Mouse (Mus musculus) neural tube, embryonic 14.5 days (tissue): ENCODE measurements at regions not wholly inside any gene's neighbourhood (a gene's known extent, or its start where the extent isn't known, plus 50 kb on each side); places are given as distances from the start of the nearest gene placed in this dataset.
"Not testable (repeated sequence)": the region's sequence is repeated elsewhere in the genome, so short reads cannot be mapped to it uniquely, and the experiment has no call there.

ENCODE experiments used
- ATAC-seq: fragments of 200-750 bp; cut with Nextera tagmentation; 2 replicates; pipeline ENCODE4 v1.8.0; 2017; ENCODE audit warnings: low read depth, mild to moderate bottlenecking, moderate TSS enrichment, moderate library complexity
- H3K27ac ChIP-seq: fragments of 300-500 bp; sonication (generic); 2 replicates; pipeline ENCODE4 v1.5.1; 2014; ENCODE audit warnings: low read depth, mild to moderate bottlenecking, control low read depth, low read length, moderate library complexity, mixed read lengths
- H3K27me3 ChIP-seq: fragments of 300-500 bp; sonication (generic); 2 replicates; pipeline ENCODE4 v1.6.1; 2014; ENCODE audit warnings: low read length; ENCODE audit not compliant: control insufficient read depth, insufficient read depth
- H3K36me3 ChIP-seq: fragments of 300-500 bp; sonication (generic); 2 replicates; pipeline ENCODE4 v1.6.1; 2014; ENCODE audit warnings: low read length, mixed read lengths; ENCODE audit not compliant: control insufficient read depth, insufficient read depth
- H3K4me1 ChIP-seq: fragments of 300-500 bp; sonication (generic); 2 replicates; pipeline ENCODE4 v1.6.1; 2014; ENCODE audit warnings: low read length; ENCODE audit not compliant: control insufficient read depth, insufficient read depth
- H3K4me2 ChIP-seq: fragments of 300-500 bp; sonication (generic); 2 replicates; pipeline ENCODE4 v1.6.1; 2014; ENCODE audit warnings: mild to moderate bottlenecking, low read depth, low read length, control low read depth
- H3K4me3 ChIP-seq: fragments of 300-500 bp; sonication (generic); 2 replicates; pipeline ENCODE4 v1.5.1; 2014; ENCODE audit warnings: low read depth, low read length, control low read depth, mixed read lengths
- H3K9ac ChIP-seq: fragments of 300-500 bp; sonication (generic); replicated peaks from 2 replicates; pipeline ENCODE4 v1.6.1; 2014; ENCODE audit warnings: low read depth, mild to moderate bottlenecking, control low read depth, low read length, mixed read lengths
- H3K9me3 ChIP-seq: fragments of 300-500 bp; sonication (generic); 2 replicates; pipeline ENCODE4 v1.6.1; 2016; ENCODE audit warnings: low read length; ENCODE audit not compliant: control insufficient read depth
- WGBS: fragments of 180-500 bp; shearing (Covaris S2); extraction: QIAGEN DNeasy Blood & Tissue Kit; methylation state at CpG from one replicate; pipeline ENCODE4 v1.1.7; 2014; 5-methylcytosine and 5-hydroxymethylcytosine counted together

DNA sequence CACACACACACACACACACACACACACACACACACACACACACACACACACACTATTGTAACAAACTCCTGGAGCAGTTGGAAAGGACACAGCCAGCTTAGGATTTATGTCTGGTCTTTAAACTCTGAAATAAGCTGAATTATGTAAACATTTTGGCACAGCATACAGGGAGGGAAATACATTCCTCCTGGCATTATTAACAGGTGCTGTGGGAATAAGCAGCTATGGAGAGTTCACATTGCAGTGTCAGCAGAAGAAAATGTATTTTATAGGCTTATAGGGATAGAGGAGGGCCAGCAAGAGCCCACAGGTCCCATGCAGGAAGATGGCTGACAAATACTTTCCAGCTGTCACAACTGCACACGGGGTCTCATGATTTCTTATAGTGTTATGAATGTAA, 100.8 kb upstream of the Arhgap20 start:
- Histone ChIP-seq H3K36me3 (no peaks in the 10 kb centered on the region), H3K27me3 (no peaks in the 10 kb centered on the region), H3K4me1 (no peaks in the 10 kb centered on the region), H3K9ac (no peak overlapping the region), H3K9me3 (no peaks in the 10 kb centered on the region), H3K27ac (no peak overlapping the region), H3K4me3 (no peak overlapping the region), H3K4me2 (no peak overlapping the region)
- peak; percentile 41; the same call in 1 of the 2 replicates for ATAC-seq
- WGBS = 28% methylated on average over 1 of the region's 1 CpGs

DNA sequence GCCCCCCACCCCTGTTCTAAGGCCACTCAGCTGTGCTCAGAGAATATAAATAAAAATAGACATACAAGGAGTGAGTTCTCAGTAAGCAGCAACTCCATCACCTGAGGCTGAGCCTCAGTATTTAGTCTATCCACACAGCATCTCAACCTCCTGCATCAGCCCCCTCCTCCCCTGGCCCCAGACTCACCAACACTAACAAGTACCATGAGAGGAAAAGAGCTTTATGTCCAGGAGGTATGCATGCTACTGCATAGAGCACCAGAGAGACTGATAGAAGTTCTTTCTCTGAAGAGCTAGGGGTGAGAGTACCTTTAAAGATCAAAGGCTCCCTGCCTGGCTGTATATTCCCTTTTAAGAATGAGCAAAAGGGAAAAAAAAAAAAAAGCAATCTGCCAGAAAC, 100.3 kb upstream of the Arhgap20 start:
- no peak overlapping the region for H3K9ac ChIP-seq
- no peak overlapping the region for H3K4me3 ChIP-seq
- no peaks in the 10 kb centered on the region for H3K9me3 ChIP-seq
- no peaks in the 10 kb centered on the region for H3K4me1 ChIP-seq
- no peak for ATAC-seq
- no peaks in the 10 kb centered on the region for H3K36me3 ChIP-seq
- H3K27me3 ChIP-seq = no peaks in the 10 kb centered on the region
- H3K4me2 ChIP-seq = no peak overlapping the region
- H3K27ac ChIP-seq = 0 out of 2 replicates have a peak overlapping the region, but pooled peaks have one; percentile 10

DNA sequence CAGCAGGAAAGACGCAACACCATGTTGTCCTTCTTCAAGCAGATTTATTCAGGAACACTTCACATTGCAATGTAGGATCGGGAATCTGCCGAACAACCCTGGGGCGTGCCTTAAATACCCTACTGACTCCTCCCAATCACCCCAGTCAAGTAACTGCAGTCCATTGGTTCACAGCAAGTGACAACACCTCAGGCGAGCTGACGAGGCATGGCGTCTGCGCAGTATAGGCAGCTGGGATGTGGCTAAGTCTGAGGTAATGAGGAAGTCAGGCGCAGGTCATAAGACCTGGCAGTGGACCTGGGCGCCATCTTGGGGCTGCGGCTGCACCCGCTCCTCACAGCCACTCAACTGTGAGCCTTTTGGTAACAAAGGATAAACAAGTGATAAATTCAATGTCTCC, 96.2 kb upstream of the Arhgap20 start:
- H3K4me2 ChIP-seq, H3K9me3 ChIP-seq, H3K4me3 ChIP-seq, H3K27ac ChIP-seq, H3K9ac ChIP-seq, H3K4me1 ChIP-seq, ATAC-seq, H3K36me3 ChIP-seq, H3K27me3 ChIP-seq: not testable (repeated sequence)
- 97% methylated on average over 12 of the region's 12 CpGs for WGBS

DNA sequence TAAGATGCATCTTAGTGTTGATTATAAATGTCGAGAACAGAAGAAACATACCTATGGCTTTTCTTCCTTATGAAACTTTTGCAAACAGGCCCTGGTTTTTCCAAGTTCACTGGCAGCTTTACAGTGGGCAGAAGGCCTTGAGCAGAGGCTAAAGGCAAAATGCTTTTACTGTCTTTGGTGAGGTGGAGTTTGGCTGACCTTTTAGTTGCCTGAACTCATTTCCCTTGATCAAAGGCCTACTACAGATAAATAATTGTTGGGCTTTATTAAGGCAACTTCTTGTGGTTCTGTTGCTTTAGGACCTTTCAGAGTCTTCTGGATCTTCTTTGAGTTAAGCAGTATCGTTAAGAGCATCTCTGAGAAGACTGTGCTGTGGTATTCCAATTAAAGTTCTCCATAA, 94.6 kb upstream of the Arhgap20 start:
- no peaks in the 10 kb centered on the region for H3K27me3 ChIP-seq
- H3K9me3 ChIP-seq = no peaks in the 10 kb centered on the region
- no peak overlapping the region for H3K4me2 ChIP-seq
- no peak overlapping the region for H3K27ac ChIP-seq
- H3K36me3 ChIP-seq = no peaks in the 10 kb centered on the region
- no peaks in the 10 kb centered on the region for H3K4me1 ChIP-seq
- no peak overlapping the region for H3K4me3 ChIP-seq
- ATAC-seq = no peak
- no peak overlapping the region for H3K9ac ChIP-seq
- WGBS = 89% methylated on average over 2 of the region's 2 CpGs

DNA sequence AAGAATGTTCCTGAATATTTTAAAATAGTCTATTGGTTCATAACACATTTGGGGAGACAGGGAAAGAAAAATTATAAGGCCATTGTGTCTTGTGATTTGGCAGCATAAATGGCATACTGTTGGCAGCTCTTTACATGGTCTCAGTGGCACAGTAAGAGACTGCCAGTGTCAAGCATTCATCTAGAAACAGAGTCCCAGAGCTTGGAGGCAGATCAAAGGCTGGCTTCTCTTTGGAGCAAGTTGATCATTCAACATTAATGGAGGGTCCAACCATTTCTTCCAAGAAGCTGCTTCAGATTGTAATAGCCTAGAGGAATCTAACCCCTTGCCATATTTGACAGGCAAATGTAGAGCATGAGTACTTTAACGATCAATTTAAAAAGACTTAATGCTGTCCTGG, 78.6 kb upstream of the Arhgap20 start:
- ATAC-seq = no peak
- WGBS = 91% methylated on average over 1 of the region's 1 CpGs
- H3K4me3 ChIP-seq = no peak overlapping the region
- no peaks in the 10 kb centered on the region for H3K36me3 ChIP-seq
- H3K4me2 ChIP-seq = no peak overlapping the region
- no peaks in the 10 kb centered on the region for H3K9me3 ChIP-seq
- H3K4me1 ChIP-seq = no peaks in the 10 kb centered on the region
- H3K27me3 ChIP-seq = no peaks in the 10 kb centered on the region
- no peak overlapping the region for H3K27ac ChIP-seq
- H3K9ac ChIP-seq = no peak overlapping the region

DNA sequence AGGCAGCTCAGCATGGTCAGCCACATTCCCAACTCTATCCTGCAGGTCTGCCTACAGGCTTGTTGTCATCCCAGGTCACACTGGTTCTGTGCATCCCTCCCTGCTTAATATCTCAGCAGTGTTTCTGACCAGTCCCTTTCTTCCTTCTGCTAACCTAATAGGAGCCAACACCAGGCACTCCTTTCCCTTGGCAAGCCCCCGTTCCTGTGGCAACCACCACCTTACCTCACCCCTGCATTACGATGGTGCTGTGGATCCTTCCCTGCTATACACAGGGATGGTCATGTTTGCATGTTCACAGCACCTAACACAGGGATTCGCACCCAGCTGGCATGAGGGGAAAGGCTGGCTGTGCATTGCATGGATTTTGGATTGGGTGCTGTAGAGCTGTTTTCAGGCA, 50.8 kb upstream of the Arhgap20 start:
- WGBS = 90% methylated on average over 3 of the region's 3 CpGs
- no peak for ATAC-seq
- no peaks in the 10 kb centered on the region for H3K27me3 ChIP-seq
- no peaks in the 10 kb centered on the region for H3K4me1 ChIP-seq
- no peak overlapping the region for H3K9ac ChIP-seq
- H3K4me2 ChIP-seq = no peak overlapping the region
- H3K27ac ChIP-seq = no peak overlapping the region
- no peak overlapping the region for H3K4me3 ChIP-seq
- H3K9me3 ChIP-seq = no peaks in the 10 kb centered on the region
- H3K36me3 ChIP-seq = no peaks in the 10 kb centered on the region
